Mouse (Mus musculus) liver, postnatal 0 days (tissue): ENCODE data around the gene Gm35315.

Experiments
- CTCF ChIP-seq: sonication (generic); IDR thresholded peaks from 2 replicates; pipeline ENCODE4 v1.5.1; 2016; ENCODE audit warnings: antibody characterized with exemption, low read depth
- EP300 ChIP-seq: IDR thresholded peaks from 2 replicates; pipeline ENCODE4 v1.6.1; 2016; ENCODE audit warnings: antibody characterized with exemption, low read depth, mild to moderate bottlenecking

GRCm38 (mm10) chr5:110136087-110136464 is 41.9 kb upstream of the Gm35315 start:
- TF ChIP-seq CTCF = no peak
- no peak for TF ChIP-seq EP300
